Mouse (Mus musculus): Measurements from ENCODE around the gene Wdr66.

DNA sequence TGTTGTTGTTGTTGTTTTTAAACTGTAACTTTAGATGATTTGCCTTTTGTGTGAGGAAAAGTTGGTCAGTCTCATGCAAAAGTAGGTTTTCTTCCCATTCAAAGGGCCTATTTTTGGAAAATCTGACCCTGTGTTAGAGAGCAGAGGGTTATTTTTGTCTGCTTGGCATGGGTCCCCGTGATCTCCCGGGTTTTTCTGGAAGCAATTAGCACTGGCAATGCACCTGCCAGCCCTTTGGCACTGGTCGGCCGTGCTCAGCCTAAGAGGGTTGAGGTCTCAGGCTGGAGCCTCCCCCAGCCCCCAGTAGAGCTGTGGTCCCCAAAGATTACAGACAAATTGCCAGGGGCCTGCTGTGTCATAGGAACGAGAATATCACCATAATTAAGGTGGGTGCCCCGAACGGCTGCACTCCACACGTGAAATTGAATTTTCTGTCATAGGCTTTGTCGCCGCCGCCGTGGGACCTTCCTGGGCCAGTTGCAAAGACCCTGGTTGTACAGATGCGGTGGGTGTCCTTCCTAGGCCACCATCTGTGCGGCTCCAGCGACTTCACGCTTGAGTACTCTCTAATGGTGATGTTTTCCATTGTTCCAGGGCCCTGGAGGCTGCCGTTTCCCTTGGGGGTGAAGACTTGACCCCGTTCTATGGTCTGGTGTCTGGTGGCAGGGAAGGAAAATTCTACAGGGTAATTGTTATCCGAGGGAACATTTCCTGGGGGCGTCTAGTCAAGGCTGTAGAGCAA, 50.0 kb downstream of the Wdr66 start:
- TF ChIP-seq CTCF (IDR thresholded peaks at IDR 0.05; ENCODE audit: control insufficient read depth, insufficient read depth, insufficient replicate concordance, low read depth, low read length), result no peak
- no peak for TF ChIP-seq POLR2A (IDR thresholded peaks at IDR 0.05; ENCODE audit: control insufficient read depth, low read depth, low read length)

All from testis, adult 2 months (tissue).